Mouse (Mus musculus) MEL (cell line): ENCODE measurements at regions not wholly inside any gene's neighbourhood (a gene's known extent, or its start where the extent isn't known, plus 50 kb on each side); places are given as distances from the start of the nearest gene placed in this dataset.

Experiments used
- DNase-seq: peaks from one replicate; pipeline ENCODE4 v3.0.0; 2011; ENCODE audit warnings: low read depth, low spot score
- H3K27ac ChIP-seq: 2 replicates; pipeline ENCODE4 v1.5.1; 2012; ENCODE audit warnings: low read depth, mild to moderate bottlenecking, control low read depth, low read length, moderate library complexity; ENCODE audit not compliant: control insufficient read depth
- H3K27me3 ChIP-seq, 2 experiments: fragments of 150-350 bp in 1 of 2; sonication (generic) in 1 of 2; 2 replicates each; pipeline ENCODE4 v1.6.1; 2012; ENCODE audit warnings: low read length in 2 of 2, mild to moderate bottlenecking in 2 of 2, improper control_type of control experiment in 1 of 2, moderate library complexity in 1 of 2; ENCODE audit not compliant: insufficient read depth in 2 of 2, control insufficient read depth in 1 of 2
- H3K36me3 ChIP-seq, 2 experiments: 2 replicates each; pipeline ENCODE4 v1.6.1; 2012 to 2014; ENCODE audit warnings: low read length in 2 of 2, improper control_type of control experiment in 1 of 2, inconsistent platforms in 1 of 2, mild to moderate bottlenecking in 1 of 2; ENCODE audit not compliant: insufficient read depth in 2 of 2, control insufficient read depth in 1 of 2
- H3K4me1 ChIP-seq, 2 experiments: fragments of 150-350 bp in 1 of 2; sonication (generic) in 1 of 2; 2 replicates each; pipeline ENCODE4 v1.6.1; 2012; ENCODE audit warnings: low read length in 2 of 2, improper control_type of control experiment in 1 of 2, mild to moderate bottlenecking in 1 of 2; ENCODE audit not compliant: insufficient read depth in 2 of 2, control insufficient read depth in 1 of 2
- H3K4me3 ChIP-seq, 2 experiments: fragments of 150-350 bp in 1 of 2; sonication (generic) in 1 of 2; 2 replicates each; pipeline ENCODE4 v1.5.1; 2012; ENCODE audit warnings: low read depth in 2 of 2, low read length in 2 of 2, mild to moderate bottlenecking in 2 of 2, moderate library complexity in 2 of 2, control low read depth in 1 of 2, improper control_type of control experiment in 1 of 2; ENCODE audit not compliant: control insufficient read depth in 1 of 2, insufficient read depth in 1 of 2
- H3K79me2 ChIP-seq: 2 replicates; pipeline ENCODE4 v1.6.1; 2012; ENCODE audit warnings: mild to moderate bottlenecking, low read length, moderate library complexity; ENCODE audit not compliant: control insufficient read depth, poor library complexity, insufficient read depth
- H3K9ac ChIP-seq: 2 replicates; pipeline ENCODE4 v1.6.1; 2012; ENCODE audit warnings: low read depth, mild to moderate bottlenecking, control low read depth, low read length, moderate library complexity; ENCODE audit not compliant: control insufficient read depth, poor library complexity, severe bottlenecking
- H3K9me3 ChIP-seq: fragments of 150-350 bp; sonication (generic); replicated peaks from 2 replicates; pipeline ENCODE4 v1.6.1; 2012; ENCODE audit warnings: mild to moderate bottlenecking, low read length, improper control_type of control experiment, moderate library complexity; ENCODE audit not compliant: insufficient read depth
- BHLHE40 ChIP-seq: IDR thresholded peaks from 2 replicates; pipeline ENCODE4 v1.6.1; 2012; ENCODE audit warnings: low read depth, mild to moderate bottlenecking, inconsistent platforms, low read length, improper control_type of control experiment, borderline replicate concordance
- CHD2 ChIP-seq: IDR thresholded peaks from 2 replicates; pipeline ENCODE4 v1.6.1; 2011; ENCODE audit warnings: low read length, improper control_type of control experiment
- CTCF ChIP-seq, 3 experiments: IDR thresholded peaks in 2 of 3; conservative IDR thresholded peaks in 1 of 3; 2 replicates each; pipeline ENCODE4 v1.5.1; 2011 to 2012; ENCODE audit warnings: low read length in 3 of 3, low read depth in 2 of 3, mild to moderate bottlenecking in 2 of 3, improper control_type of control experiment in 1 of 3, inconsistent platforms in 1 of 3, mixed read lengths in 1 of 3, moderate library complexity in 1 of 3; ENCODE audit not compliant: control insufficient read depth in 1 of 3, insufficient read depth in 1 of 3, poor library complexity in 1 of 3, severe bottlenecking in 1 of 3
- ETS1 ChIP-seq: IDR thresholded peaks from 2 replicates; pipeline ENCODE4 v1.6.1; 2012; ENCODE audit warnings: low read depth, mild to moderate bottlenecking, inconsistent platforms, low read length, improper control_type of control experiment, moderate library complexity
- GABPA ChIP-seq: IDR thresholded peaks from 2 replicates; pipeline ENCODE4 v1.6.1; 2012; ENCODE audit warnings: low read depth, mild to moderate bottlenecking, inconsistent platforms, low read length, improper control_type of control experiment, moderate library complexity
- KAT2A ChIP-seq: conservative IDR thresholded peaks from 2 replicates; pipeline ENCODE4 v1.6.1; 2012; ENCODE audit warnings: low read depth, low read length, improper control_type of control experiment, inconsistent platforms
- MAFK ChIP-seq: IDR thresholded peaks from 2 replicates; pipeline ENCODE4 v1.6.1; 2011; ENCODE audit warnings: low read depth, mild to moderate bottlenecking, low read length, improper control_type of control experiment, borderline replicate concordance
- MEF2A ChIP-seq: IDR thresholded peaks from 2 replicates; pipeline ENCODE4 v1.6.1; 2014; ENCODE audit warnings: low read depth, mild to moderate bottlenecking, inconsistent platforms, low read length, improper control_type of control experiment; ENCODE audit not compliant: poor library complexity, insufficient replicate concordance, severe bottlenecking; ENCODE audit errors: extremely low read depth
- MYB ChIP-seq: IDR thresholded peaks from 2 replicates; pipeline ENCODE4 v1.6.1; 2011; ENCODE audit warnings: mild to moderate bottlenecking, low read depth, low read length, improper control_type of control experiment
- NRF1 ChIP-seq: IDR thresholded peaks from 2 replicates; pipeline ENCODE4 v1.6.1; 2014; ENCODE audit warnings: low read depth, mild to moderate bottlenecking, inconsistent platforms, low read length, improper control_type of control experiment, moderate library complexity; ENCODE audit not compliant: poor library complexity, insufficient read depth, severe bottlenecking
- POLR2AphosphoS2 ChIP-seq: IDR thresholded peaks from 2 replicates; pipeline ENCODE4 v1.6.1; 2011; ENCODE audit warnings: low read length, improper control_type of control experiment
- RCOR1 ChIP-seq: IDR thresholded peaks from 2 replicates; pipeline ENCODE4 v1.6.1; 2012; ENCODE audit warnings: low read depth, mild to moderate bottlenecking, inconsistent platforms, low read length, improper control_type of control experiment
- TAL1 ChIP-seq: IDR thresholded peaks from 2 replicates; pipeline ENCODE4 v1.6.1; 2012; ENCODE audit warnings: mild to moderate bottlenecking, inconsistent platforms, low read length, moderate library complexity, mixed read lengths
- TBP ChIP-seq: IDR thresholded peaks from 2 replicates; pipeline ENCODE4 v1.8.0; 2011; ENCODE audit warnings: low read depth, low read length, improper control_type of control experiment
- TCF12 ChIP-seq: IDR thresholded peaks from 2 replicates; pipeline ENCODE4 v1.6.1; 2014; ENCODE audit warnings: low read depth, mild to moderate bottlenecking, inconsistent platforms, low read length, improper control_type of control experiment, moderate library complexity
- USF2 ChIP-seq, 2 experiments: IDR thresholded peaks; 2 replicates each; pipeline ENCODE4 v1.6.1; 2011 to 2012; ENCODE audit warnings: improper control_type of control experiment in 2 of 2, low read length in 2 of 2, borderline replicate concordance in 1 of 2, inconsistent platforms in 1 of 2, low read depth in 1 of 2, mild to moderate bottlenecking in 1 of 2; ENCODE audit not compliant: insufficient read depth in 1 of 2

- H3K27me3 ChIP-seq = no peaks in the 10 kb centered on the region
- DNase-seq = no peak
- no peak overlapping the region for H3K9ac ChIP-seq
- no peaks in the 10 kb centered on the region for H3K36me3 ChIP-seq
- H3K4me3 ChIP-seq = no peak overlapping the region
- H3K79me2 ChIP-seq = no peaks in the 10 kb centered on the region
- H3K27ac ChIP-seq = no peak overlapping the region
- H3K9me3 ChIP-seq = no peaks in the 10 kb centered on the region
- H3K4me1 ChIP-seq = no peaks in the 10 kb centered on the region
- TF ChIP-seq TAL1 = no peak
- no peak for TF ChIP-seq KAT2A
- TF ChIP-seq GABPA = no peak
- no peak for TF ChIP-seq RCOR1
- no peak for TF ChIP-seq TCF12
- TF ChIP-seq MEF2A = no peak
- no peak for TF ChIP-seq CTCF (IDR thresholded peaks at IDR 0.05 in 2 of 3, conservative IDR thresholded peaks at IDR 0.05 in 1 of 3; ENCODE audit: control insufficient read depth in 1 of 3, insufficient read depth in 1 of 3, low read depth in 2 of 3, low read length in 3 of 3, poor library complexity in 1 of 3, severe bottlenecking in 1 of 3)
- TF ChIP-seq USF2 (IDR thresholded peaks at IDR 0.05; ENCODE audit: borderline replicate concordance in 1 of 2, insufficient read depth in 1 of 2, low read depth in 1 of 2, low read length in 2 of 2) = no peak
- no peak for TF ChIP-seq MYB
- TF ChIP-seq ETS1 = no peak
- TF ChIP-seq NRF1 = no peak
- TF ChIP-seq POLR2AphosphoS2 = no peak
- TF ChIP-seq BHLHE40 = no peak
Observed at GRCm38 (mm10) chr13:60330475-60331258, 153.5 kb upstream of the Gas1 start.

GRCm38 (mm10) chr13:60336196-60336595, 159.0 kb upstream of the Gas1 start:
- DNase-seq = no peak
- Histone ChIP-seq H3K27me3 (no peaks in the 10 kb centered on the region), H3K4me3 (no peak overlapping the region), H3K4me1 (no peaks in the 10 kb centered on the region), H3K9me3 (no peaks in the 10 kb centered on the region)
- TF ChIP-seq CHD2 = no peak
- no peak for TF ChIP-seq RCOR1
- no peak for TF ChIP-seq MYB
- TF ChIP-seq TBP = no peak
- TF ChIP-seq MAFK = no peak
- TF ChIP-seq, all 39 proteins: peak for 0
- no peak overlapping the region for H3K27ac ChIP-seq
- H3K36me3 ChIP-seq = no peaks in the 10 kb centered on the region
- no peaks in the 10 kb centered on the region for H3K79me2 ChIP-seq
- no peak overlapping the region for H3K9ac ChIP-seq
